ENCODE assay signal across 21 mouse cellular contexts in the genomic region with DNA sequence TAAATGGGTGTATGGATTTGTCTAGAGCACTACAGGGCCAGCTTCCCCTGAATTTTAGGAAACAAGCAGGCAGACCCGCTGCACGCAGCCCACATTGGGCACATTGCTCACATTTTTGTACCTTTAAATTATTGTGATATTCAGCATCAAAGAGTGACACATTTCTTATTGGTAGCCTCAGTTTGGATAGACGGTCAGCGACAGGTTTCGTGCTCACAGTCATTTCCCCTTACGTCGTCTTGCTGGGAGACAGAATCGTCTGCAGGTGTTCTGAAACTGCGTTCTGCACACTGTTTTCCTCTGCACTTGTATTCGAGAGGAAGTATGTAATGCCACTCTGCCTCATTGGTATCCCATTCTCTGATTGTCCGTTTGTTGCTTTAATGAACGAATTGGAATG.
DNase-seq lines count a peak whose midpoint lies in the region; ATAC-seq lines count a peak whose summit lies in the region.
"Had no signal": no experiment of that assay in that cellular context is flagged by ENCODE, and none has a peak within 500 bp of the region (broad histone marks: within the 10 kb centered on the region; RNA-seq: fewer than 3 reads in every experiment).

No protein-coding gene starts in this region.

- no peak overlapping the region for H3K4me2 ChIP-seq in intestine, embryonic 14.5 days (ENCODE audit: low read length)
- H3K4me2 ChIP-seq in intestine, embryonic 15.5 days (replicated peaks): no peak overlapping the region
- H3K4me2 ChIP-seq in midbrain, embryonic 11.5 days: no peak overlapping the region
- no peak overlapping the region for H3K4me2 ChIP-seq in midbrain, embryonic 15.5 days

- no peaks in the 10 kb centered on the region for H3K9me3 ChIP-seq in heart, embryonic 10.5 days
- no peaks in the 10 kb centered on the region for H3K9me3 ChIP-seq in intestine, embryonic 14.5 days (ENCODE audit: control insufficient read depth, low read length)
- H3K9me3 ChIP-seq in intestine, embryonic 15.5 days: no peaks in the 10 kb centered on the region
- H3K9me3 ChIP-seq in midbrain, embryonic 11.5 days (ENCODE audit: control insufficient read depth, low read length): no peaks in the 10 kb centered on the region
- H3K9me3 ChIP-seq in midbrain, embryonic 15.5 days: no peaks in the 10 kb centered on the region
- H3K9me3 ChIP-seq: G1E had no signal

- no peak overlapping the region for H3K9ac ChIP-seq in intestine, embryonic 14.5 days (ENCODE audit: low read length)
- H3K9ac ChIP-seq in intestine, embryonic 15.5 days: no peak overlapping the region
- H3K9ac ChIP-seq in midbrain, embryonic 11.5 days (ENCODE audit: low read length): no peak overlapping the region
- H3K9ac ChIP-seq in midbrain, embryonic 15.5 days: no peak overlapping the region

- no peaks in the 10 kb centered on the region for H3K36me3 ChIP-seq in heart, embryonic 10.5 days
- no peaks in the 10 kb centered on the region for H3K36me3 ChIP-seq in intestine, embryonic 14.5 days (ENCODE audit: control insufficient read depth, insufficient read depth, low read length)
- H3K36me3 ChIP-seq in intestine, embryonic 15.5 days: no peaks in the 10 kb centered on the region
- no peaks in the 10 kb centered on the region for H3K36me3 ChIP-seq in midbrain, embryonic 11.5 days (ENCODE audit: control insufficient read depth, insufficient read depth, low read length)
- no peaks in the 10 kb centered on the region for H3K36me3 ChIP-seq in midbrain, embryonic 15.5 days (replicated peaks)

- ATAC-seq in intestine, embryonic 14.5 days (replicated peaks; ENCODE audit: low FRiP score, low TSS enrichment, low read depth): no peak
- no peak for ATAC-seq in intestine, embryonic 15.5 days
- no peak for ATAC-seq in midbrain, embryonic 11.5 days (ENCODE audit: low FRiP score)
- no peak for ATAC-seq in midbrain, embryonic 15.5 days (replicated peaks)
- ATAC-seq: activated CD4-positive, CD25-positive, alpha-beta regulatory T cell, adult 4 months; CD4-positive, CD25-positive, alpha-beta regulatory T cell, adult 4 months; Patski had no signal

- no peaks in the 10 kb centered on the region for H3K4me1 ChIP-seq in heart, embryonic 10.5 days
- H3K4me1 ChIP-seq in intestine, embryonic 14.5 days (replicated peaks; ENCODE audit: control insufficient read depth, insufficient read depth, low read length): no peaks in the 10 kb centered on the region
- no peaks in the 10 kb centered on the region for H3K4me1 ChIP-seq in intestine, embryonic 15.5 days (replicated peaks)
- no peaks in the 10 kb centered on the region for H3K4me1 ChIP-seq in midbrain, embryonic 11.5 days (ENCODE audit: control insufficient read depth, insufficient read depth, low read length)
- no peaks in the 10 kb centered on the region for H3K4me1 ChIP-seq in midbrain, embryonic 15.5 days

- no peak overlapping the region for H3K4me3 ChIP-seq in heart, embryonic 10.5 days
- H3K4me3 ChIP-seq in intestine, embryonic 14.5 days (ENCODE audit: low read depth, low read length): no peak overlapping the region
- H3K4me3 ChIP-seq in intestine, embryonic 15.5 days (replicated peaks): no peak overlapping the region
- no peak overlapping the region for H3K4me3 ChIP-seq in midbrain, embryonic 11.5 days (ENCODE audit: low read depth, low read length)
- H3K4me3 ChIP-seq in midbrain, embryonic 15.5 days: no peak overlapping the region

- peak; percentile 56 for DNase-seq in heart, adult 11 months
- no peak for DNase-seq in heart, embryonic 10.5 days (ENCODE audit: low spot score)
- peak; percentile 1 for DNase-seq in intestine, embryonic 14.5 days (ENCODE audit: low spot score)
- DNase-seq in midbrain, embryonic 11.5 days (ENCODE audit: low spot score, missing footprints): peak; percentile 57
- DNase-seq: adrenal gland, adult 2 months; adrenal gland, adult 8-10 months; adrenal gland, postnatal 10 days; adrenal gland, postnatal 14 days; adrenal gland, postnatal 25 days; adrenal gland, postnatal 36 days; B cell, adult 2 months; cerebellum, adult 11 months; cerebellum, adult 11-12 months; cerebellum, adult 18-20 months had no signal

- WGBS in heart, embryonic 10.5 days: 84% methylated on average over 12 of the region's 12 CpGs
- 89% methylated on average over 12 of the region's 12 CpGs for WGBS in intestine, embryonic 14.5 days
- WGBS in intestine, embryonic 15.5 days: 89% methylated on average over 12 of the region's 12 CpGs
- 86% methylated on average over 12 of the region's 12 CpGs for WGBS in midbrain, embryonic 11.5 days
- 90% methylated on average over 12 of the region's 12 CpGs for WGBS in midbrain, embryonic 15.5 days

- no peaks in the 10 kb centered on the region for H3K27me3 ChIP-seq in heart, embryonic 10.5 days (ENCODE audit: insufficient read depth, poor library complexity, severe bottlenecking)
- H3K27me3 ChIP-seq in intestine, embryonic 14.5 days (replicated peaks; ENCODE audit: control insufficient read depth, insufficient read depth, low read length): no peaks in the 10 kb centered on the region
- no peaks in the 10 kb centered on the region for H3K27me3 ChIP-seq in intestine, embryonic 15.5 days (replicated peaks)
- H3K27me3 ChIP-seq in midbrain, embryonic 11.5 days (ENCODE audit: control insufficient read depth, insufficient read depth, low read length): no peaks in the 10 kb centered on the region
- H3K27me3 ChIP-seq in midbrain, embryonic 15.5 days (replicated peaks): no peaks in the 10 kb centered on the region
- H3K27me3 ChIP-seq: CH12.LX, Patski had no signal

- no peak overlapping the region for H3K27ac ChIP-seq in heart, embryonic 10.5 days
- no peak overlapping the region for H3K27ac ChIP-seq in intestine, embryonic 14.5 days (ENCODE audit: low read depth)
- H3K27ac ChIP-seq in intestine, embryonic 15.5 days: no peak overlapping the region
- no peak overlapping the region for H3K27ac ChIP-seq in midbrain, embryonic 11.5 days (ENCODE audit: low read depth, low read length)
- no peak overlapping the region for H3K27ac ChIP-seq in midbrain, embryonic 15.5 days
